Mouse (Mus musculus) right cerebral cortex, postnatal 10 days (tissue): ENCODE data around the gene Fhl3.
A peak's percentile ranks its signal among the peaks of the same experiment; 100 is the strongest.

Experiments used
- DNase-seq, 2 experiments: peaks; one replicate each; pipeline ENCODE4 v3.0.0; 2021; ENCODE audit warnings: low spot score in 2 of 2

The Fhl3 gene

GRCm38 (mm10) chr4:124700248-124700971 lies at the start of gene Fhl3:
TSS of gene Fhl3 (plus strand) at chr4:124700701.
- peak in 1 of 2 experiments; percentile 29 for DNase-seq

GRCm38 (mm10) chr4:124652886-124653285 lies 47.6 kb upstream of the Fhl3 start:
- no peak for DNase-seq

- DNase-seq = peak in 1 of 2 experiments; percentile 33
Measured at GRCm38 (mm10) chr4:124656518-124656853, 44.0 kb upstream of the Fhl3 start, which contains the start of gene Pou3f1. TSS of gene Pou3f1 (plus strand) at chr4:124656807.

GRCm38 (mm10) chr4:124656854-124657650 lies 43.4 kb upstream of the Fhl3 start:
- peak; percentile 96 for DNase-seq

DNA sequence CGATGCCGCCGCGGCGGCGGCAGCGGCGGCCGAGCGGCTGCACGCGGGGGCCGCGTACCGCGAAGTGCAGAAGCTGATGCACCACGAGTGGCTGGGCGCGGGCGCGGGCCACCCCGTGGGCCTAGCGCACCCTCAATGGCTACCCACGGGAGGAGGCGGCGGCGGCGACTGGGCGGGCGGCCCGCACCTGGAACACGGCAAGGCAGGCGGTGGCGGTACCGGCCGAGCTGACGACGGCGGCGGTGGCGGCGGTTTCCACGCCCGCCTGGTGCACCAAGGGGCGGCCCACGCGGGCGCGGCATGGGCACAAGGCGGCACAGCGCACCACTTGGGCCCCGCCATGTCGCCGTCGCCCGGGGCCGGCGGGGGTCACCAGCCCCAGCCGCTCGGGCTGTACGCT lies 42.7 kb upstream of the Fhl3 start:
- DNase-seq = peak in 1 of 2 experiments; percentile 49

DNA sequence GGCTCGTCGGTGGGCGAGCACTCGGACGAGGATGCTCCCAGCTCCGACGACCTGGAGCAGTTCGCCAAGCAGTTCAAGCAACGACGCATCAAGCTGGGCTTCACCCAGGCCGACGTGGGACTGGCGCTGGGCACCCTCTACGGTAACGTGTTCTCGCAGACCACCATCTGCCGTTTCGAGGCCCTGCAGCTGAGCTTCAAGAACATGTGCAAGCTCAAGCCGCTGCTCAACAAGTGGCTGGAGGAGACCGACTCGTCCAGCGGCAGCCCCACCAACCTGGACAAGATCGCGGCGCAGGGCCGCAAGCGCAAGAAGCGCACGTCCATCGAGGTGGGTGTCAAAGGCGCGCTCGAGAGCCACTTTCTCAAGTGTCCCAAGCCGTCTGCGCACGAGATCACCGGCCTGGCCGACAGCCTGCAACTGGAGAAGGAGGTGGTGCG lies 42.1 kb upstream of the Fhl3 start:
- DNase-seq = no peak

GRCm38 (mm10) chr4:124659251-124660217 lies 41.0 kb upstream of the Fhl3 start:
- no peak for DNase-seq

- no peak for DNase-seq
Measured at GRCm38 (mm10) chr4:124660603-124661002, 39.9 kb upstream of the Fhl3 start.

DNA sequence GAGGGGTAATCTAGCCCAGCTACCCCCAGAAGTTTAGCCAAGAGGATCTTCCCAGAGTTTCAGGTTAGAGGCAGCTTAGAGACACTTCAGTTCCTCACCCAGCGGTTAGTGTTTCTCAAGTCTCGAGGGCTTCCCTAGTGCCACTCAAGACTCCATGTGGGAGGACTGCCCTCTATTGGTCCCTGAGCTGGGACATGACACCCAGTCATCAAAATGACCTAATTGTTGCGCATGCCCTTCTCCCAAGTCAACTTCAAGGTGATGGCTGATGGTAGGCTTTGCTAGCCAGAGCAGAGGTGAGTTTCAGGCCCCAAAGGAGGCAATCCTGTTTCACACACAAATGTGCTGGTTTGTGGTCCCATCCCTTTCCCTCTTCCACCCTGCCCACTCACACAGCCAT lies 37.5 kb upstream of the Fhl3 start:
- no peak for DNase-seq

- DNase-seq = no peak
Measured at GRCm38 (mm10) chr4:124664185-124664584, 36.3 kb upstream of the Fhl3 start.

DNA sequence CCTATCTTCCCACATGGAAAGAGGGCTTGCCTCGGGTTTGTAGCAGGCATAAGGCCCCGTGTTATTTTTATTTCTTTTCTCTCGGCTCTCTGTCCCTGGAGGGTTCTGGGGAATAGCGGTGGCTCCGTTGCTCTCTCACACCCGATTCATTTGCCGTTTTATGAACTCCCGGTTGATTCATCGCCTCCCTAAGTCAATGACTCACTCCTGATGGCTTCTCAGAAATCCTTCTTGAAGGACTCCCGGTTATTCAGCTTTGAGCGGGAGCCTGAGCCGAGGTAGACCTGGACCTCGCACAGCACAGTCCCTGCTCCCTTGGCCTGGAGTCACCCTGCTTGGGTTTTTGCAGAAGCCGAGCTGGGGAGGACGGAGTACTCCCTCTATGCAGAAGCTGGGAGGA lies 35.9 kb upstream of the Fhl3 start:
- no peak for DNase-seq

DNA sequence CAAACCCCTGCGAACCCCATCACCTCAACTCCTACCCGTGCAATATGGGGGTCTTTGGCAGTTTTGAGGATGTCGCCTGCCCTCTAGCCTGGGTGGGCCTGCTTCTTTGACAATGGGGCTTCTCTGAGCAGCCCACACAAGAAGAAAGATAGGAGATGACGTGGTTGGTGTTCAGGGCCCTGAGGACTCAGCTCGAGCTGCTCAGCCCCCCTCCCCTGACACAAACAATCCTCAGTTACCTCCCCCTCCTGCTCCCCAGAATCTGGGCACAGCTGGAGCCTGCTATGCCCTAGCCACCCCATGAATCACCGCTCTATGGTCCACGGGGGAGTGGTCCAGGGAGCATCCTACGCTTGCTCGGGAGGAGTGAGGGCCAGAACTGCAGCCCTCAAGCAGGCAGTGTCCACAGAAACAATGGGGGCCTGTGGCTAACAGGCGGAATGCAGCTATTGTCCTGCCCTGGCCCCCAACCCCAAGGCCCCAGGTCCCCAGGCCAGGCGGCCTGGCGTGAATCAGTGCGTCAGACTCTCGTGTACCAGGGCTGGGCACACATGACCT lies 32.9 kb upstream of the Fhl3 start:
- DNase-seq = no peak

DNA sequence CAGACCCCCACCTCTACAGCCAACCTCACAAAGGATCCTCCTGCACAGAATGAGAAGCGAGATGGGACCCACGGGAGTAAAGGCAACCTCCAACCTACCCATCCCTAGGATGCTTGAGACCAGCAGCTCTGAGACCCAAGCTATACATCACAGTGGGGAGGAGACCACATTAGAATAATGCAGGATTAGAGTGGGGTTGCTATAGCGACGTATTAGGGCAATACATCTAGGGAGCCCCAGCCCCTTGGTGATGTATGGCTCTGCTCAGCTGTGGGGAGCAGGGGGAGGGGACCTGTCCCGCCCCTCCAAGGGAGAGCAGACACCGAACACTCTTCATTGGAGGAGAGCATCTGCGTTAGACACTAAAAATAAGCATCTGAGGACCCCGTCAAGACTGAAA lies 32.4 kb upstream of the Fhl3 start:
- no peak for DNase-seq

GRCm38 (mm10) chr4:124670232-124670631 lies 30.3 kb upstream of the Fhl3 start:
- no peak for DNase-seq

- no peak for DNase-seq
Measured at GRCm38 (mm10) chr4:124671583-124671982, 28.9 kb upstream of the Fhl3 start.

- DNase-seq = peak; percentile 85
Measured at GRCm38 (mm10) chr4:124672347-124673320, 27.9 kb upstream of the Fhl3 start.

- DNase-seq = no peak
Measured at GRCm38 (mm10) chr4:124674334-124675032, 26.0 kb upstream of the Fhl3 start.

DNA sequence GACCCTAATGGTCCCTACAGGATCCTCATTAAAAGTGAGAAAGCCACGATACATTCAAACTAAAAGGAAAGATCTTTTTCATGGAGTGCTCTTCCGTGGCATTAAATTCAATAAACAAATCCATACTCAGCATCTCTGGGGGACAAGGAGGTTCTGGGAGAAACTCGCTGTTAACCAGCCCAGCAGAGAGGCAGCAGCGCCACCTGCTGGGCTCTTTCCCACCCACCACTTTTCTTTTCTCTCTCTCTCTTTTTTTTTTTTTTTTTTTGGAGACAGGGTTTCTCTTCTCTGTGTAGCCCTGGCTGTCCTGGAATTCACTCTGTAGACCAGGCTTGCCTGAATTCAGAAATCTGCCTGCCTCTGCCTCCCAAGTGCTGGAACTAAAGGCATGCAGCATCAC lies 25.5 kb upstream of the Fhl3 start:
- peak; percentile 74 to 83 for DNase-seq

DNA sequence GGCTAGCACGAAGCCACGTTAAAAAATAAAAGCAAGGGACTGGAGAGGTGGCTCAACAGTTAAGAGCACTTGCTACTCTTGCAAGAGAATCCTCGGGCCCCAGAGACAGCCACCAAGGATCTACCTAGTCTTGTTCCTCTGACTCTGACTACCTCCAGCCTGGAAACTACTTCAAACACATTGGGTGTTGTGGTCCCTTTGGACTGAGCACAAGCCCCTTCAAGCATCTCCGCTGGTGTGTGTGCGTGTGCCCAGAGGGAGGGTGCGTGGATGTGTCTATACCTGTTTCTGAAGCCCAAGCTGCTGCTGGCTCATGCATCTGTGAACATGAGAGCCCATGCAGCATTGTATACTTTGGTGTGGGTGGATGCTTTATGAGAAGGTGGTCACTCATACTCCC lies 24.5 kb upstream of the Fhl3 start:
- no peak for DNase-seq

GRCm38 (mm10) chr4:124682270-124682669 lies 18.2 kb upstream of the Fhl3 start:
- DNase-seq = no peak
